In the genomic region with DNA sequence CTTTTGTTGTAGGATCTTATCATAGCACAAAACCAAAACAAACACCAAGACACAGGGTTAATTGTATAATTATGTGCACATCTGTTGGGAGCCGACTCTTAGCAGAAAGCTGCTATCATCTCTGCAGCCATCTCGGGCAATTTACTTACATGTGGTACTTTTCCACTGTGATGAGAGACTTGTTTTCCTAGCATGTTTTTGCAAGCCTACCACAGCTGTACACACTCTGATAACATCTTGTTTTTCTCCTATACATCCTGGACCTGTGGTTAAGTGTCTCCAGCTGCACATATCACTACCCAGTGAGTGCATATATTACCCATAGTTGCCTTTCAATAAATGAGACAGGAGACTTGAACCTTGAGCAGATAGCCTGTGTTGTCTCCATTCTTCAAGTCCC, we compare ENCODE assay signal across 23 mouse cellular contexts. TPM values are rescaled to one million over a fixed set of nuclear protein-coding genes. Genes with fewer than 3 reads are reported as not detected.
DNase-seq lines count a peak whose midpoint lies in the region; ATAC-seq and TF ChIP-seq lines count a peak whose summit lies in the region.
"Had no signal": no experiment of that assay in that cellular context is flagged by ENCODE, and none has a peak within 500 bp of the region (broad histone marks: within the 10 kb centered on the region; RNA-seq: fewer than 3 reads in every experiment).

No protein-coding gene starts in this region.

- peak; percentile 36; the same call in 1 of the 2 replicates for ATAC-seq in forebrain, postnatal 0 days
- ATAC-seq in forebrain, embryonic 15.5 days (replicated peaks): no peak
- ATAC-seq in CD4-positive, CD25-positive, alpha-beta regulatory T cell, adult 4 months: peak; percentile 60
- no peak for ATAC-seq in midbrain, embryonic 15.5 days (replicated peaks)
- ATAC-seq in midbrain, embryonic 11.5 days (ENCODE audit: low FRiP score): no peak
- ATAC-seq: forebrain, embryonic 16.5 days; hindbrain, embryonic 16.5 days; intestine, postnatal 0 days; liver, embryonic 12.5 days had no signal

- WGBS in forebrain, postnatal 0 days: 82% methylated on average over 2 of the region's 2 CpGs
- WGBS in forebrain, embryonic 15.5 days: 81% methylated on average over 2 of the region's 2 CpGs
- 87% methylated on average over 2 of the region's 2 CpGs for WGBS in midbrain, embryonic 15.5 days
- 86% methylated on average over 2 of the region's 2 CpGs for WGBS in midbrain, embryonic 11.5 days

- H3K9ac ChIP-seq in forebrain, postnatal 0 days: no peak overlapping the region
- no peak overlapping the region for H3K9ac ChIP-seq in forebrain, embryonic 15.5 days (replicated peaks)
- H3K9ac ChIP-seq in midbrain, embryonic 15.5 days: no peak overlapping the region
- no peak overlapping the region for H3K9ac ChIP-seq in midbrain, embryonic 11.5 days (ENCODE audit: low read length)
- H3K9ac ChIP-seq: heart, embryonic 15.5 days; limb, embryonic 12.5 days; liver, embryonic 12.5 days; midbrain, embryonic 12.5 days had no signal

- DNase-seq in forebrain, postnatal 0 days: no peak
- peak; percentile 51 for DNase-seq in induced T-regulatory cell, adult 2 months (ENCODE audit: low read depth)
- peak; percentile 61 for DNase-seq in thymus, postnatal 14 days
- DNase-seq in midbrain, embryonic 11.5 days (ENCODE audit: low spot score, missing footprints): no peak
- DNase-seq in left cerebral cortex, adult 18-20 months (ENCODE audit: low spot score in 2 of 2): no peak
- DNase-seq: adrenal gland, postnatal 10 days; cerebellum, adult 9-11 months; gastrocnemius, postnatal 36 days; lung, adult 18-20 months; lung, postnatal 10 days had no signal

- no peak overlapping the region for H3K4me3 ChIP-seq in forebrain, postnatal 0 days (ENCODE audit: low read depth, low read length)
- no peak overlapping the region for H3K4me3 ChIP-seq in forebrain, embryonic 15.5 days
- no peak overlapping the region for H3K4me3 ChIP-seq in midbrain, embryonic 15.5 days
- H3K4me3 ChIP-seq in midbrain, embryonic 11.5 days (ENCODE audit: low read depth, low read length): no peak overlapping the region
- H3K4me3 ChIP-seq: embryonic facial prominence, embryonic 10.5 days; heart, embryonic 15.5 days; limb, embryonic 12.5 days; liver, embryonic 12.5 days; midbrain, embryonic 12.5 days had no signal

- H3K9me3 ChIP-seq in forebrain, postnatal 0 days (ENCODE audit: low read length): no peaks in the 10 kb centered on the region
- H3K9me3 ChIP-seq in forebrain, embryonic 15.5 days: no peaks in the 10 kb centered on the region
- no peaks in the 10 kb centered on the region for H3K9me3 ChIP-seq in midbrain, embryonic 15.5 days
- H3K9me3 ChIP-seq in midbrain, embryonic 11.5 days (ENCODE audit: control insufficient read depth, low read length): no peaks in the 10 kb centered on the region
- H3K9me3 ChIP-seq: embryonic facial prominence, embryonic 10.5 days; G1E; heart, embryonic 15.5 days; limb, embryonic 12.5 days; liver, embryonic 12.5 days; midbrain, embryonic 12.5 days had no signal

- H3K36me3 ChIP-seq in forebrain, postnatal 0 days (ENCODE audit: insufficient read depth): peaks cover 16% of the 10 kb centered on the region
- H3K36me3 ChIP-seq in forebrain, embryonic 15.5 days: peaks cover 24% of the 10 kb centered on the region
- 0 out of 2 replicates have a peak, but pooled peaks cover 8% of the 10 kb centered on the region for H3K36me3 ChIP-seq in midbrain, embryonic 15.5 days (replicated peaks)
- no peaks in the 10 kb centered on the region; the same call in 1 of the 2 replicates for H3K36me3 ChIP-seq in midbrain, embryonic 11.5 days (ENCODE audit: control insufficient read depth, insufficient read depth, low read length)

- no peak overlapping the region for H3K27ac ChIP-seq in forebrain, postnatal 0 days (ENCODE audit: low read depth, low read length)
- H3K27ac ChIP-seq in forebrain, embryonic 15.5 days (replicated peaks): no peak overlapping the region
- H3K27ac ChIP-seq in midbrain, embryonic 15.5 days: no peak overlapping the region
- H3K27ac ChIP-seq in midbrain, embryonic 11.5 days (ENCODE audit: low read depth, low read length): no peak overlapping the region
- H3K27ac ChIP-seq: embryonic facial prominence, embryonic 10.5 days; heart, embryonic 15.5 days; limb, embryonic 12.5 days; liver, embryonic 12.5 days; midbrain, embryonic 12.5 days had no signal

- TF ChIP-seq CTCF in forebrain, postnatal 0 days (IDR thresholded peaks at IDR 0.05; ENCODE audit: low read depth): no peak

- H3K27me3 ChIP-seq in forebrain, postnatal 0 days (ENCODE audit: insufficient read depth, low read length): no peaks in the 10 kb centered on the region
- H3K27me3 ChIP-seq in forebrain, embryonic 15.5 days: no peaks in the 10 kb centered on the region
- no peaks in the 10 kb centered on the region for H3K27me3 ChIP-seq in midbrain, embryonic 15.5 days (replicated peaks)
- H3K27me3 ChIP-seq in midbrain, embryonic 11.5 days (ENCODE audit: control insufficient read depth, insufficient read depth, low read length): no peaks in the 10 kb centered on the region
- H3K27me3 ChIP-seq: heart, embryonic 15.5 days; limb, embryonic 12.5 days; liver, embryonic 12.5 days; midbrain, embryonic 12.5 days had no signal

- H3K4me1 ChIP-seq in forebrain, postnatal 0 days (ENCODE audit: insufficient read depth): no peaks in the 10 kb centered on the region
- H3K4me1 ChIP-seq in forebrain, embryonic 15.5 days: no peaks in the 10 kb centered on the region
- H3K4me1 ChIP-seq in midbrain, embryonic 15.5 days: no peaks in the 10 kb centered on the region
- no peaks in the 10 kb centered on the region for H3K4me1 ChIP-seq in midbrain, embryonic 11.5 days (ENCODE audit: control insufficient read depth, insufficient read depth, low read length)
- H3K4me1 ChIP-seq: embryonic facial prominence, embryonic 10.5 days; heart, embryonic 15.5 days; limb, embryonic 12.5 days; liver, embryonic 12.5 days; midbrain, embryonic 12.5 days had no signal

- no peak overlapping the region for H3K4me2 ChIP-seq in forebrain, postnatal 0 days (ENCODE audit: low read depth)
- H3K4me2 ChIP-seq in forebrain, embryonic 15.5 days (replicated peaks): no peak overlapping the region
- no peak overlapping the region for H3K4me2 ChIP-seq in midbrain, embryonic 15.5 days
- H3K4me2 ChIP-seq in midbrain, embryonic 11.5 days: no peak overlapping the region
- H3K4me2 ChIP-seq: heart, embryonic 15.5 days; limb, embryonic 12.5 days; liver, embryonic 12.5 days; midbrain, embryonic 12.5 days had no signal

RNA-seq across cellular contexts. Expression of a gene that starts 23.1 kb away (rescaled TPM):
- 15.6 and 30.2 TPM in 2 replicates for total RNA-seq in forebrain, postnatal 0 days (2014; rRNA removed)
- polyA plus RNA-seq in forebrain, postnatal 0 days (2015; fragmentation: Nextera tagmentation; extraction: Ambion mirVana): 5.3 and 7.0 TPM in 2 replicates
- 7.1 and 7.4 TPM in 2 replicates for polyA plus RNA-seq in forebrain, embryonic 15.5 days (2015; fragmentation: Nextera tagmentation; extraction: Ambion mirVana)
- 1 to 10 TPM; 5.7 to 8.8 TPM for polyA plus RNA-seq in CD4-positive, CD25-positive, alpha-beta regulatory T cell, adult 4 months (2017; shearing (Covaris generic))
- polyA plus RNA-seq in midbrain, embryonic 15.5 days (2015; fragmentation: Nextera tagmentation; extraction: Ambion mirVana): 9.8 and 10.0 TPM in 2 replicates
- 6.7 and 6.8 TPM in 2 replicates for polyA plus RNA-seq in midbrain, embryonic 11.5 days (2014; fragmentation: Nextera tagmentation; extraction: Ambion mirVana)
- total RNA-seq in left cerebral cortex, adult 18-20 months (2021): 10 to 100 TPM; 23.6 to 24.0 TPM

RNA-seq across cellular contexts. Expression of a gene that starts 23.5 kb away (rescaled TPM):
- 29.2 and 33.2 TPM in 2 replicates for total RNA-seq in forebrain, postnatal 0 days (2014; rRNA removed)
- polyA plus RNA-seq in forebrain, postnatal 0 days (2015; fragmentation: Nextera tagmentation; extraction: Ambion mirVana): 51.8 and 55.3 TPM in 2 replicates
- 48.6 and 53.2 TPM in 2 replicates for polyA plus RNA-seq in forebrain, embryonic 15.5 days (2015; fragmentation: Nextera tagmentation; extraction: Ambion mirVana)
- polyA plus RNA-seq in CD4-positive, CD25-positive, alpha-beta regulatory T cell, adult 4 months (2017; shearing (Covaris generic)): 10 to 100 TPM; 49.0 to 58.6 TPM
- polyA plus RNA-seq in midbrain, embryonic 15.5 days (2015; fragmentation: Nextera tagmentation; extraction: Ambion mirVana): 44.7 and 49.2 TPM in 2 replicates
- polyA plus RNA-seq in midbrain, embryonic 11.5 days (2014; fragmentation: Nextera tagmentation; extraction: Ambion mirVana): 49.1 and 58.7 TPM in 2 replicates
- total RNA-seq in left cerebral cortex, adult 18-20 months (2021): 10 to 100 TPM; 32.1 to 32.8 TPM

RNA-seq across cellular contexts. Expression of a gene that starts 32.0 kb away (rescaled TPM):
- total RNA-seq in forebrain, postnatal 0 days (2014; rRNA removed): 63.2 and 63.6 TPM in 2 replicates
- 57.3 and 67.5 TPM in 2 replicates for polyA plus RNA-seq in forebrain, postnatal 0 days (2015; fragmentation: Nextera tagmentation; extraction: Ambion mirVana)
- polyA plus RNA-seq in forebrain, embryonic 15.5 days (2015; fragmentation: Nextera tagmentation; extraction: Ambion mirVana): 24.9 and 28.1 TPM in 2 replicates
- 1 to 10 TPM; 1.0 to 2.0 TPM for polyA plus RNA-seq in CD4-positive, CD25-positive, alpha-beta regulatory T cell, adult 4 months (2017; shearing (Covaris generic))
- polyA plus RNA-seq in midbrain, embryonic 15.5 days (2015; fragmentation: Nextera tagmentation; extraction: Ambion mirVana): 44.1 and 44.6 TPM in 2 replicates
- 3.6 and 3.7 TPM in 2 replicates for polyA plus RNA-seq in midbrain, embryonic 11.5 days (2014; fragmentation: Nextera tagmentation; extraction: Ambion mirVana)
- total RNA-seq in left cerebral cortex, adult 18-20 months (2021): 10 to 100 TPM; 37.9 to 40.2 TPM
- total RNA-seq: monocyte, adult 5-6 weeks had no signal

Comparison
In these comparisons a context has a peak if more than half of its experiments do, and no peak if none do; other contexts are left out.
1. ATAC-seq: peak in forebrain, postnatal 0 days (single experiment) and CD4-positive, CD25-positive, alpha-beta regulatory T cell, adult 4 months (single experiment); none in forebrain, embryonic 15.5 days (single experiment), midbrain, embryonic 15.5 days (single experiment) and midbrain, embryonic 11.5 days (single experiment).
2. DNase-seq: peak in induced T-regulatory cell, adult 2 months (single experiment) and thymus, postnatal 14 days (single experiment); none in forebrain, postnatal 0 days (single experiment), midbrain, embryonic 11.5 days (single experiment) and left cerebral cortex, adult 18-20 months (0 of 2).